Mouse (Mus musculus): ENCODE measurements around the gene Kif17. TPM values are rescaled to one million over a fixed set of nuclear protein-coding genes. Genes with fewer than 3 reads are reported as not detected.

Kif17 gene
- polyA plus RNA-seq, 1 experiment from 2014 or later = 0.99 TPM

GRCm38 (mm10) chr4:138315781-138316180, 65.5 kb downstream of the Kif17 start:
- Histone ChIP-seq H3K4me1 (ENCODE audit: control insufficient read depth, insufficient read depth, low read length) (no peaks in the 10 kb centered on the region), H3K4me2 (replicated peaks; ENCODE audit: low read depth, low read length) (no peak overlapping the region), H3K27ac (ENCODE audit: low read depth, low read length) (no peak overlapping the region), H3K9ac (ENCODE audit: low read depth, low read length) (no peak overlapping the region), H3K9me3 (ENCODE audit: control insufficient read depth, low read length) (no peaks in the 10 kb centered on the region), H3K27me3 (ENCODE audit: control insufficient read depth, insufficient read depth, low read length) (no peaks in the 10 kb centered on the region), H3K4me3 (ENCODE audit: low read length) (no peak overlapping the region), H3K36me3 (ENCODE audit: control insufficient read depth, insufficient read depth, low read length) (peaks cover 49% of the 10 kb centered on the region)
- WGBS = 75% methylated on average over 9 of the region's 9 CpGs
- no peak for ATAC-seq (ENCODE audit: low FRiP score, low TSS enrichment)

GRCm38 (mm10) chr4:138316369-138316768, 66.1 kb downstream of the Kif17 start:
- Histone ChIP-seq H3K27me3 (ENCODE audit: control insufficient read depth, insufficient read depth, low read length) (no peaks in the 10 kb centered on the region), H3K27ac (ENCODE audit: low read depth, low read length) (no peak overlapping the region), H3K9me3 (ENCODE audit: control insufficient read depth, low read length) (no peaks in the 10 kb centered on the region), H3K4me1 (ENCODE audit: control insufficient read depth, insufficient read depth, low read length) (no peaks in the 10 kb centered on the region), H3K4me2 (replicated peaks; ENCODE audit: low read depth, low read length) (no peak overlapping the region), H3K4me3 (ENCODE audit: low read length) (no peak overlapping the region), H3K9ac (ENCODE audit: low read depth, low read length) (no peak overlapping the region), H3K36me3 (ENCODE audit: control insufficient read depth, insufficient read depth, low read length) (peaks cover 43% of the 10 kb centered on the region)
- ATAC-seq (ENCODE audit: low FRiP score, low TSS enrichment) = no peak
- WGBS = 92% methylated on average over 6 of the region's 6 CpGs

GRCm38 (mm10) chr4:138318509-138319266, 68.5 kb downstream of the Kif17 start:
- Histone ChIP-seq H3K27me3 (ENCODE audit: control insufficient read depth, insufficient read depth, low read length) (no peaks in the 10 kb centered on the region), H3K4me2 (replicated peaks; ENCODE audit: low read depth, low read length) (no peak overlapping the region), H3K36me3 (ENCODE audit: control insufficient read depth, insufficient read depth, low read length) (peaks cover 20% of the 10 kb centered on the region; the same call in 1 of the 2 replicates), H3K4me1 (ENCODE audit: control insufficient read depth, insufficient read depth, low read length) (no peaks in the 10 kb centered on the region), H3K27ac (ENCODE audit: low read depth, low read length) (no peak overlapping the region), H3K9ac (ENCODE audit: low read depth, low read length) (no peak overlapping the region), H3K4me3 (ENCODE audit: low read length) (no peak overlapping the region), H3K9me3 (ENCODE audit: control insufficient read depth, low read length) (no peaks in the 10 kb centered on the region)
- WGBS = 62% methylated on average over 6 of the region's 6 CpGs
- ATAC-seq (ENCODE audit: low FRiP score, low TSS enrichment) = peak; percentile 55

GRCm38 (mm10) chr4:138319508-138319907, 69.3 kb downstream of the Kif17 start:
- H3K36me3 ChIP-seq (ENCODE audit: control insufficient read depth, insufficient read depth, low read length) = peaks cover 12% of the 10 kb centered on the region; the same call in 1 of the 2 replicates
- 0 out of 2 replicates have a peak, but pooled peaks have one; percentile 8 for ATAC-seq (ENCODE audit: low FRiP score, low TSS enrichment)
- 36% methylated on average over 10 of the region's 10 CpGs for WGBS
- H3K27me3 ChIP-seq (ENCODE audit: control insufficient read depth, insufficient read depth, low read length) = no peaks in the 10 kb centered on the region
- no peaks in the 10 kb centered on the region for H3K4me1 ChIP-seq (ENCODE audit: control insufficient read depth, insufficient read depth, low read length)
- H3K4me3 ChIP-seq (ENCODE audit: low read length) = no peak overlapping the region
- H3K4me2 ChIP-seq (replicated peaks; ENCODE audit: low read depth, low read length) = no peak overlapping the region
- H3K27ac ChIP-seq (ENCODE audit: low read depth, low read length) = no peak overlapping the region
- no peaks in the 10 kb centered on the region for H3K9me3 ChIP-seq (ENCODE audit: control insufficient read depth, low read length)
- no peak overlapping the region for H3K9ac ChIP-seq (ENCODE audit: low read depth, low read length)

- Histone ChIP-seq H3K9me3 (ENCODE audit: control insufficient read depth, low read length) (no peaks in the 10 kb centered on the region), H3K4me3 (ENCODE audit: low read length) (no peak overlapping the region), H3K4me1 (ENCODE audit: control insufficient read depth, insufficient read depth, low read length) (no peaks in the 10 kb centered on the region), H3K27ac (ENCODE audit: low read depth, low read length) (no peak overlapping the region), H3K36me3 (ENCODE audit: control insufficient read depth, insufficient read depth, low read length) (peaks cover 5% of the 10 kb centered on the region; the same call in 1 of the 2 replicates), H3K9ac (ENCODE audit: low read depth, low read length) (no peak overlapping the region), H3K4me2 (replicated peaks; ENCODE audit: low read depth, low read length) (no peak overlapping the region), H3K27me3 (ENCODE audit: control insufficient read depth, insufficient read depth, low read length) (no peaks in the 10 kb centered on the region)
- WGBS = 78% methylated on average over 11 of the region's 11 CpGs
- ATAC-seq (ENCODE audit: low FRiP score, low TSS enrichment) = no peak
Measured at GRCm38 (mm10) chr4:138320711-138321110, 70.5 kb downstream of the Kif17 start.

GRCm38 (mm10) chr4:138321488-138321887, 71.3 kb downstream of the Kif17 start:
- Histone ChIP-seq H3K27me3 (ENCODE audit: control insufficient read depth, insufficient read depth, low read length) (no peaks in the 10 kb centered on the region), H3K4me1 (ENCODE audit: control insufficient read depth, insufficient read depth, low read length) (0 out of 2 replicates have a peak, but pooled peaks cover 2% of the 10 kb centered on the region), H3K36me3 (ENCODE audit: control insufficient read depth, insufficient read depth, low read length) (peaks cover 5% of the 10 kb centered on the region; the same call in 1 of the 2 replicates), H3K4me3 (ENCODE audit: low read length) (no peak overlapping the region), H3K4me2 (replicated peaks; ENCODE audit: low read depth, low read length) (no peak overlapping the region), H3K9me3 (ENCODE audit: control insufficient read depth, low read length) (no peaks in the 10 kb centered on the region), H3K9ac (ENCODE audit: low read depth, low read length) (no peak overlapping the region), H3K27ac (ENCODE audit: low read depth, low read length) (no peak overlapping the region)
- 79% methylated on average over 7 of the region's 7 CpGs for WGBS
- no peak for ATAC-seq (ENCODE audit: low FRiP score, low TSS enrichment)

- Histone ChIP-seq H3K4me3 (ENCODE audit: low read length) (no peak overlapping the region), H3K36me3 (ENCODE audit: control insufficient read depth, insufficient read depth, low read length) (peaks cover 3% of the 10 kb centered on the region; the same call in 1 of the 2 replicates), H3K9ac (ENCODE audit: low read depth, low read length) (no peak overlapping the region), H3K4me1 (ENCODE audit: control insufficient read depth, insufficient read depth, low read length) (0 out of 2 replicates have a peak, but pooled peaks cover 4% of the 10 kb centered on the region), H3K27ac (ENCODE audit: low read depth, low read length) (no peak overlapping the region), H3K4me2 (replicated peaks; ENCODE audit: low read depth, low read length) (no peak overlapping the region), H3K9me3 (ENCODE audit: control insufficient read depth, low read length) (no peaks in the 10 kb centered on the region), H3K27me3 (ENCODE audit: control insufficient read depth, insufficient read depth, low read length) (no peaks in the 10 kb centered on the region)
- ATAC-seq (ENCODE audit: low FRiP score, low TSS enrichment) = no peak
- 82% methylated on average over 4 of the region's 4 CpGs for WGBS
Measured at GRCm38 (mm10) chr4:138322692-138323091, 72.5 kb downstream of the Kif17 start.

GRCm38 (mm10) chr4:138323753-138324152, 73.5 kb downstream of the Kif17 start:
- Histone ChIP-seq H3K9ac (ENCODE audit: low read depth, low read length) (no peak overlapping the region), H3K27ac (ENCODE audit: low read depth, low read length) (no peak overlapping the region), H3K4me1 (ENCODE audit: control insufficient read depth, insufficient read depth, low read length) (0 out of 2 replicates have a peak, but pooled peaks cover 4% of the 10 kb centered on the region), H3K27me3 (ENCODE audit: control insufficient read depth, insufficient read depth, low read length) (no peaks in the 10 kb centered on the region), H3K36me3 (ENCODE audit: control insufficient read depth, insufficient read depth, low read length) (peaks cover 3% of the 10 kb centered on the region; the same call in 1 of the 2 replicates), H3K4me2 (replicated peaks; ENCODE audit: low read depth, low read length) (no peak overlapping the region), H3K9me3 (ENCODE audit: control insufficient read depth, low read length) (no peaks in the 10 kb centered on the region), H3K4me3 (ENCODE audit: low read length) (no peak overlapping the region)
- ATAC-seq (ENCODE audit: low FRiP score, low TSS enrichment) = no peak
- 84% methylated on average over 4 of the region's 4 CpGs for WGBS

GRCm38 (mm10) chr4:138324451-138324850, 74.2 kb downstream of the Kif17 start:
- Histone ChIP-seq H3K4me2 (replicated peaks; ENCODE audit: low read depth, low read length) (no peak overlapping the region), H3K4me3 (ENCODE audit: low read length) (no peak overlapping the region), H3K36me3 (ENCODE audit: control insufficient read depth, insufficient read depth, low read length) (peaks cover 3% of the 10 kb centered on the region; the same call in 1 of the 2 replicates), H3K9ac (ENCODE audit: low read depth, low read length) (no peak overlapping the region), H3K9me3 (ENCODE audit: control insufficient read depth, low read length) (no peaks in the 10 kb centered on the region), H3K4me1 (ENCODE audit: control insufficient read depth, insufficient read depth, low read length) (0 out of 2 replicates have a peak, but pooled peaks cover 4% of the 10 kb centered on the region), H3K27me3 (ENCODE audit: control insufficient read depth, insufficient read depth, low read length) (no peaks in the 10 kb centered on the region), H3K27ac (ENCODE audit: low read depth, low read length) (no peak overlapping the region)
- 97% methylated on average over 3 of the region's 3 CpGs for WGBS
- no peak for ATAC-seq (ENCODE audit: low FRiP score, low TSS enrichment)
